9 mouse cellular contexts compared by ENCODE assay signal in genomic region chr1:180405576-180406335, GRCm38 (mm10).
DNase-seq lines count a peak whose midpoint lies in the region; ATAC-seq lines count a peak whose summit lies in the region.
"Had no signal": no experiment of that assay in that cellular context is flagged by ENCODE, and none has a peak within 500 bp of the region (broad histone marks: within the 10 kb centered on the region; RNA-seq: fewer than 3 reads in every experiment).

No protein-coding gene starts in this region.

- H3K4me2 ChIP-seq in intestine, embryonic 16.5 days (ENCODE audit: low read depth, low read length), result no peak overlapping the region
- peak overlapping the region; percentile 6; the same call in 1 of the 2 replicates for H3K4me2 ChIP-seq in liver, embryonic 12.5 days

- H3K4me1 ChIP-seq in embryonic facial prominence, embryonic 10.5 days, result peaks cover 81% of the 10 kb centered on the region
- peaks cover 74% of the 10 kb centered on the region for H3K4me1 ChIP-seq in intestine, embryonic 16.5 days (ENCODE audit: control insufficient read depth, insufficient read depth, low read length)
- H3K4me1 ChIP-seq in liver, embryonic 12.5 days, result peaks cover 67% of the 10 kb centered on the region

- peak overlapping the region; percentile 48; the same call in 1 of the 2 replicates for H3K27ac ChIP-seq in embryonic facial prominence, embryonic 10.5 days (replicated peaks)
- H3K27ac ChIP-seq in intestine, embryonic 16.5 days (ENCODE audit: low read length), result peak overlapping the region; percentile 91
- H3K27ac ChIP-seq in liver, embryonic 12.5 days, result 0 out of 2 replicates have a peak overlapping the region, but pooled peaks have one; percentile 10
- H3K27ac ChIP-seq: midbrain, embryonic 10.5 days had no signal

- WGBS in embryonic facial prominence, embryonic 10.5 days, result 80% methylated on average over 9 of the region's 9 CpGs
- WGBS in intestine, embryonic 16.5 days, result 78% methylated on average over 9 of the region's 9 CpGs
- 56% methylated on average over 9 of the region's 9 CpGs for WGBS in liver, embryonic 12.5 days (ENCODE audit: insufficient replicate concordance)

- DNase-seq in adrenal gland, postnatal 36 days, result peak; percentile 53 to 77
- no peak for DNase-seq in embryonic facial prominence, embryonic 10.5 days (ENCODE audit: low spot score)
- no peak for DNase-seq in retina, embryonic 14.5 days (ENCODE audit: low spot score)

- H3K27me3 ChIP-seq in embryonic facial prominence, embryonic 10.5 days (replicated peaks; ENCODE audit: low read depth, poor library complexity, severe bottlenecking), result no peaks in the 10 kb centered on the region
- no peaks in the 10 kb centered on the region for H3K27me3 ChIP-seq in intestine, embryonic 16.5 days (replicated peaks; ENCODE audit: control insufficient read depth, insufficient read depth, low read length)
- no peaks in the 10 kb centered on the region; the same call in 1 of the 2 replicates for H3K27me3 ChIP-seq in liver, embryonic 12.5 days (replicated peaks)
- H3K27me3 ChIP-seq: Patski had no signal

- no peak overlapping the region for H3K4me3 ChIP-seq in embryonic facial prominence, embryonic 10.5 days
- no peak overlapping the region for H3K4me3 ChIP-seq in intestine, embryonic 16.5 days (ENCODE audit: low read length)
- H3K4me3 ChIP-seq in liver, embryonic 12.5 days, result no peak overlapping the region
- H3K4me3 ChIP-seq: midbrain, embryonic 10.5 days had no signal

- no peaks in the 10 kb centered on the region for H3K9me3 ChIP-seq in embryonic facial prominence, embryonic 10.5 days
- no peaks in the 10 kb centered on the region for H3K9me3 ChIP-seq in intestine, embryonic 16.5 days (ENCODE audit: control insufficient read depth, low read length)
- no peaks in the 10 kb centered on the region for H3K9me3 ChIP-seq in liver, embryonic 12.5 days (replicated peaks)
- H3K9me3 ChIP-seq: midbrain, embryonic 10.5 days had no signal

- no peaks in the 10 kb centered on the region for H3K36me3 ChIP-seq in embryonic facial prominence, embryonic 10.5 days (replicated peaks)
- no peaks in the 10 kb centered on the region for H3K36me3 ChIP-seq in intestine, embryonic 16.5 days (ENCODE audit: control insufficient read depth, insufficient read depth, low read length)
- H3K36me3 ChIP-seq in liver, embryonic 12.5 days, result no peaks in the 10 kb centered on the region
- H3K36me3 ChIP-seq: midbrain, embryonic 10.5 days had no signal

- H3K9ac ChIP-seq in intestine, embryonic 16.5 days (ENCODE audit: low read depth, low read length), result no peak overlapping the region
- no peak overlapping the region for H3K9ac ChIP-seq in liver, embryonic 12.5 days

- ATAC-seq in intestine, embryonic 16.5 days, result no peak
- ATAC-seq in liver, embryonic 12.5 days, result no peak
- no peak for ATAC-seq in erythroid progenitor cell, adult 5-6 weeks (replicated peaks; ENCODE audit: low FRiP score, poor library complexity, severe bottlenecking)
- no peak for ATAC-seq in CD4-positive, CD25-positive, alpha-beta regulatory T cell, adult 4 months
- ATAC-seq: Patski had no signal

Comparison
In these comparisons a context has a peak if more than half of its experiments do, and no peak if none do; other contexts are left out.
1. DNase-seq: peak in adrenal gland, postnatal 36 days (2 of 2); none in embryonic facial prominence, embryonic 10.5 days (single experiment) and retina, embryonic 14.5 days (single experiment).
2. H3K27ac ChIP-seq: peak in every context shown above with its lines; median percentile 91 in intestine, embryonic 16.5 days; 48 in embryonic facial prominence, embryonic 10.5 days; 10 in liver, embryonic 12.5 days.